Comparison of ENCODE assay signal across 8 mouse cellular contexts in the genomic region with DNA sequence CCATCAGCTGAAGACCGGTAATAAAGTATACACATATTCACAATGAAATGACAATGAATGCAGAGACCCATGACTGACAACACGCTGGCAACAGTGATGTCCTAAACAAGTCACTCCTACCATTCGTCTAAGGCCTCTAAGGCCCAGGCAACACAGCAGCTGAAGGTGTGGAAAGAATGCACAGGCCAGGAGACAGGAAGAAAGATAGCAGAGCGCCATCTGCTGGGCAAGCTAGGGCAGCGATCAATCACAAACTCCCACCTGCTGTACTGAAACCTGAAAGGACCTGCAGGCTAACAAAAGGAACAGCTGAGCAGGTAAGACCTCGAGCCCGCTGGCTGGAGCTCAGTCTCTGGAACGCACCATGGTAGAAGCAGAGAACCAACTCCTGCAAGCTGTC. TPM values are rescaled to one million over a fixed set of nuclear protein-coding genes. Genes with fewer than 3 reads are reported as not detected.
A peak's percentile ranks its signal among the peaks of the same experiment; 100 is the strongest.
DNase-seq lines count a peak whose midpoint lies in the region; ATAC-seq and TF ChIP-seq lines count a peak whose summit lies in the region.

No protein-coding gene starts in this region.

- peaks cover 36% of the 10 kb centered on the region for H3K36me3 ChIP-seq in C2C12 (ENCODE audit: control insufficient read depth, insufficient read depth)
- H3K36me3 ChIP-seq in liver, embryonic 14.5 days (replicated peaks; ENCODE audit: control insufficient read depth, insufficient read depth, low read depth), result peaks cover 5% of the 10 kb centered on the region
- H3K36me3 ChIP-seq in neural tube, embryonic 15.5 days, result peaks cover 25% of the 10 kb centered on the region

- no peak overlapping the region for H3K4me2 ChIP-seq in liver, embryonic 14.5 days (ENCODE audit: low read depth)
- no peak overlapping the region for H3K4me2 ChIP-seq in neural tube, embryonic 15.5 days

- intact Hi-C loops in gastrocnemius, postnatal 36 days (cut with DNase I), result loop anchor here (2.0 kb wide), 1 partner anchor 305 kb away; no protein-coding TSS in a partner anchor

- TF ChIP-seq CTCF in C2C12 (IDR thresholded peaks at IDR 0.05; ENCODE audit: control insufficient read depth, insufficient read depth, insufficient read length), result peak; percentile 53
- peak; percentile 91 for TF ChIP-seq CTCF in liver, embryonic 14.5 days (IDR thresholded peaks at IDR 0.05; ENCODE audit: low read depth)

- H3K79me3 ChIP-seq in C2C12 (ENCODE audit: low read depth), result no peaks in the 10 kb centered on the region

- no peak for TF ChIP-seq EP300 in liver, embryonic 14.5 days (IDR thresholded peaks at IDR 0.05; ENCODE audit: low read depth)

- H3K9ac ChIP-seq in liver, embryonic 14.5 days (replicated peaks), result no peak overlapping the region
- H3K9ac ChIP-seq in neural tube, embryonic 15.5 days (replicated peaks), result no peak overlapping the region

- no peak for ATAC-seq in liver, embryonic 14.5 days (ENCODE audit: insufficient read depth)
- ATAC-seq in neural tube, embryonic 15.5 days (ENCODE audit: low FRiP score), result peak; percentile 83

- H3K9me3 ChIP-seq in liver, embryonic 14.5 days (ENCODE audit: control insufficient read depth, low read length), result no peaks in the 10 kb centered on the region
- H3K9me3 ChIP-seq in neural tube, embryonic 15.5 days (replicated peaks), result no peaks in the 10 kb centered on the region

- DNase-seq in adrenal gland, adult 2 months, result peak; percentile 43
- DNase-seq in embryo, embryonic 11 days, result peak; percentile 72
- DNase-seq in gastrocnemius, postnatal 36 days, result peak; percentile 12 to 32
- peak; percentile 72 for DNase-seq in kidney, postnatal 10 days
- DNase-seq in liver, embryonic 14.5 days (ENCODE audit: low read depth in 3 of 3, low spot score in 3 of 3), result peak in 2 of 3 experiments; percentile 9
- DNase-seq in testis, postnatal 14 days (ENCODE audit: low spot score), result peak; percentile 19

- no peak overlapping the region for H3ac ChIP-seq in C2C12 (ENCODE audit: control insufficient read depth, insufficient read length, low read depth)

- no peaks in the 10 kb centered on the region for H3K27me3 ChIP-seq in C2C12 (ENCODE audit: control insufficient read depth, insufficient read depth, insufficient read length)
- H3K27me3 ChIP-seq in liver, embryonic 14.5 days (ENCODE audit: control insufficient read depth, insufficient read depth, low read length), result no peaks in the 10 kb centered on the region
- H3K27me3 ChIP-seq in neural tube, embryonic 15.5 days (replicated peaks), result no peaks in the 10 kb centered on the region

- H3K4me1 ChIP-seq in liver, embryonic 14.5 days (replicated peaks; ENCODE audit: control insufficient read depth in 2 of 2, insufficient read depth in 2 of 2, low read length in 1 of 2), result no peaks in the 10 kb centered on the region
- peaks cover 3% of the 10 kb centered on the region; the same call in 1 of the 2 replicates for H3K4me1 ChIP-seq in neural tube, embryonic 15.5 days

- no peaks in the 10 kb centered on the region for H3K79me2 ChIP-seq in C2C12 (ENCODE audit: control insufficient read depth, insufficient read depth)

- H3K4me3 ChIP-seq in C2C12 (ENCODE audit: insufficient read depth, poor library complexity, severe bottlenecking), result no peak overlapping the region
- no peak overlapping the region for H3K4me3 ChIP-seq in liver, embryonic 14.5 days (ENCODE audit: insufficient read depth in 1 of 2, low read depth in 2 of 2, low read length in 2 of 2)
- H3K4me3 ChIP-seq in neural tube, embryonic 15.5 days (replicated peaks), result no peak overlapping the region

- 32% methylated on average over 8 of the region's 8 CpGs for WGBS in liver, embryonic 14.5 days (ENCODE audit: insufficient replicate concordance)
- 24% methylated on average over 8 of the region's 8 CpGs for WGBS in neural tube, embryonic 15.5 days

- no peak overlapping the region for H3K27ac ChIP-seq in liver, embryonic 14.5 days
- H3K27ac ChIP-seq in neural tube, embryonic 15.5 days (replicated peaks), result no peak overlapping the region

TF ChIP-seq in C2C12, 6 proteins besides CTCF, POLR2A, EP300 and RAD21:
- no peak for TF ChIP-seq MAX (IDR thresholded peaks at IDR 0.05)
- TF ChIP-seq USF1 (IDR thresholded peaks at IDR 0.05; ENCODE audit: low read depth), result no peak
- no peak for TF ChIP-seq MYOG (IDR thresholded peaks at IDR 0.05; ENCODE audit: control insufficient read depth, extremely low read depth, insufficient read length)
- TF ChIP-seq CEBPB (IDR thresholded peaks at IDR 0.05; ENCODE audit: low read depth), result no peak
- no peak for TF ChIP-seq FOSL1 (IDR thresholded peaks at IDR 0.05; ENCODE audit: insufficient read depth, low read length, poor library complexity, severe bottlenecking)
- no peak for TF ChIP-seq MYOD1 (IDR thresholded peaks at IDR 0.05; ENCODE audit: control insufficient read depth, insufficient read length, low read depth)
TF ChIP-seq in C2C12: peak in this region for 0.

RNA-seq across cellular contexts. Expression of gene Apaf1, which starts 48.6 kb away (rescaled TPM):
- 5.9 TPM for polyA plus RNA-seq in C2C12 (2012; fragmentation: generic; extraction: Trizol)
- total RNA-seq in adrenal gland, adult 2 months (2021), result 1 to 10 TPM; 3.5 to 8.3 TPM
- polyA plus RNA-seq in adrenal gland, adult 2 months (2012; rRNA removed), result 2.9 and 3.3 TPM in 2 replicates
- total RNA-seq in gastrocnemius, postnatal 36 days (2021), result 1 to 10 TPM; 1.7 to 2.6 TPM
- 4.3 and 7.2 TPM in 2 replicates for polyA plus RNA-seq in liver, embryonic 14.5 days (2012; rRNA removed)
- 8.2 and 9.1 TPM in 2 replicates for polyA plus RNA-seq in liver, embryonic 14.5 days (2014; fragmentation: Nextera tagmentation; extraction: Ambion mirVana)
- 14.3 and 14.4 TPM in 2 replicates for polyA plus RNA-seq in neural tube, embryonic 15.5 days (2015; fragmentation: Nextera tagmentation; extraction: Ambion mirVana)

RNA-seq across cellular contexts. Expression of gene Ikbip, which starts 48.8 kb away (rescaled TPM):
- 12.3 TPM for polyA plus RNA-seq in C2C12 (2012; fragmentation: generic; extraction: Trizol)
- 10 to 100 TPM; 33.1 to 43.7 TPM for total RNA-seq in adrenal gland, adult 2 months (2021)
- polyA plus RNA-seq in adrenal gland, adult 2 months (2012; rRNA removed), result 1.2 and 2.2 TPM in 2 replicates
- total RNA-seq in gastrocnemius, postnatal 36 days (2021), result 10 to 100 TPM in 1 of 2 experiments, 1 to 10 TPM in 1; 8.4 to 12.1 TPM
- 1.9 and 4.0 TPM in 2 replicates for polyA plus RNA-seq in liver, embryonic 14.5 days (2012; rRNA removed)
- polyA plus RNA-seq in liver, embryonic 14.5 days (2014; fragmentation: Nextera tagmentation; extraction: Ambion mirVana), result 7.3 and 7.9 TPM in 2 replicates
- polyA plus RNA-seq in neural tube, embryonic 15.5 days (2015; fragmentation: Nextera tagmentation; extraction: Ambion mirVana), result 22.7 and 29.1 TPM in 2 replicates

Comparison
In these comparisons a context has a peak if more than half of its experiments do, and no peak if none do; other contexts are left out.
1. DNase-seq: peak in every context shown above with its lines; median percentile 72 in embryo, embryonic 11 days; 72 in kidney, postnatal 10 days; 43 in adrenal gland, adult 2 months; 22 in gastrocnemius, postnatal 36 days; 19 in testis, postnatal 14 days; 9 in liver, embryonic 14.5 days.